Mouse (Mus musculus): ENCODE data around the gene Myo5c. TPM values are rescaled to one million over a fixed set of nuclear protein-coding genes. Genes with fewer than 3 reads are reported as not detected.

Myo5c gene
- total RNA-seq (2021), result under 1 TPM; 0.43 to 0.87 TPM
- long read RNA-seq, result 0 reads

- no peak for DNase-seq (ENCODE audit: low spot score in 2 of 2)
Observed at GRCm38 (mm10) chr9:75231841-75232746, at the start of gene Myo5c. Myo5c (plus strand) TSS chr9:75232020.

- DNase-seq (ENCODE audit: low spot score in 2 of 2), result no peak
Observed at GRCm38 (mm10) chr9:75187646-75188260, 44.1 kb upstream of the Myo5c start.

GRCm38 (mm10) chr9:75193858-75194257 is 38.0 kb upstream of the Myo5c start:
- DNase-seq (ENCODE audit: low spot score in 2 of 2), result no peak

DNA sequence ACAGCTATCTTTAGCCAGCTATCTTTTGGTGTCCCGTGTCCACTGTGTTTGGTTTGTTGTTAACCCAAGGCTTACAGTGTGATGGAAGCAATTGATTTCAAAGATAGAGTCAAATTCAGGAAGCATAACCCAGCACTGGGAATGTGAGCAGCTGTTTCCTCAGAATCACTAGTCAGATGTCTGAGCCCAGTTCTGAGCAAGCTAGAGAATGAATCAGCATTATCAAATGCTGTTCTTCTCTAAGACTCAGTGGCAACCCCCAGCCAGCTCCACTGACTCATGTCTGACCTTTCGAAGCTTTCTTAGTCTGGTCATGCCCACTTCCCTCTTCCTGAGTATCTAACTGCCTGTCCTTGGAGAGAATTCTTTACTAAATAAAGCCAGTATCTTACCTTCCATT is 35.5 kb upstream of the Myo5c start:
- DNase-seq (ENCODE audit: low spot score in 2 of 2), result peak; percentile 54 to 69

GRCm38 (mm10) chr9:75197297-75197696 is 34.5 kb upstream of the Myo5c start:
- DNase-seq (ENCODE audit: low spot score in 2 of 2), result peak in 1 of 2 experiments; percentile 73

- DNase-seq (ENCODE audit: low spot score in 2 of 2), result no peak
Observed at GRCm38 (mm10) chr9:75201506-75201905, 30.3 kb upstream of the Myo5c start.

GRCm38 (mm10) chr9:75202036-75202435 is 29.8 kb upstream of the Myo5c start:
- no peak for DNase-seq (ENCODE audit: low spot score in 2 of 2)

DNA sequence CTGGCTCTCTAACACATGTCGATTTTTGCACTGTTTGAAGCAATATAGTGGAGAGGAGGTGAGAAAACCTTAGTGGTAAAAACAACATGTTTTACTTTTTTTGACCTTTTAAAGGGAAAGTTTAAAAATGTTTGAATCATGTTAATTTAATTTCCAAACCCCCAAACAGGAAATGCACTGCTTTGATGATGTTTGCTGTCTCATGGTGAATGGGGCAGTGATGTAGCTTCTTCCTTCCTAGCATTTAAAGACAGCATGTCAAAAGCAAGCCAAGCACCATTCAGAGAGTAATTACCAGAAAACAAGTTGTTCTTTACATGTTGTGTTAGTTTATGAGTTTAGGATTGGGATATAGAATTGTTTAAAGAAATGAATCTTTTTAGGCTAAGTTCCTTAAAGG is 22.6 kb upstream of the Myo5c start:
- DNase-seq (ENCODE audit: low spot score in 2 of 2), result no peak

DNA sequence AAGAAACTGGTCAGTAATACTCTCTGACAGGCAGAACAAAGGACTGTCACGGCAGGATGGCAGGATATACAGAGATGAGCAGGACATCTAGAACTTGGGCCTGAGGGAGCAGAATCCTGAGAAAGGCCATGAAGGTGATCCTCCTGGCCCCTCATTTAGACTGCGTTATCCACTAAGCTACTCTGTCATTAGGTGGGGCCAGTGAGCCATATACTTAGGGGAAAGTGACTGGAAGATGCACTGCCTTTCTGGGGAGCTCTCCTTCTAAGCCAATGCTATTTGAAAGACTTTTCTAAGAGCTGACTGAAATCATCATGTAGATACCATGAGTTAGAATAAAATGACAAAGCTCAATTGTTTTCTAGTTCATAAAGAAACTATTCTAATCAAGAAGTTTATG is 21.6 kb upstream of the Myo5c start:
- no peak for DNase-seq (ENCODE audit: low spot score in 2 of 2)

- no peak for DNase-seq (ENCODE audit: low spot score in 2 of 2)
Observed at GRCm38 (mm10) chr9:75214743-75215413, 16.9 kb upstream of the Myo5c start.

DNA sequence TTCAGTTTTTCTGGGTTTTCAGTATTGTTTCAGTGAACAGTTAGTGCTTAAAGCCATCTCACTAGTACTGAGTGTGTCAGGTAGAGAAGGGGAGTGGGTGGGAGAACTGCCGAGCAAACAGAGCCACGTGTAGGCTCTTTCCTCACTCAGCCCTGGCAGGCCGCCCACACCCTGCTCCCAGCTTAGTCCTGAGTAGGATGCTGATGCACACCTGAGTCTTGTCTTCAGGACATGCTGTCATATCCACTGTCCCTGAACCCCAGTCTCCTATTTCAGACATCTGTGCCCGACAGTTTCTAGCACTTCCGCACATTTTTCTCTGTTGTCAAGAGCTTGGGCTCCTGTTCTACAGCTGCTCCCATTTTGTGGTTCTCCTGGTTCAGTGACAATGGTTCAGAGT is 11.9 kb upstream of the Myo5c start:
- no peak for DNase-seq (ENCODE audit: low spot score in 2 of 2)

GRCm38 (mm10) chr9:75221420-75222287 is 10.2 kb upstream of the Myo5c start:
- DNase-seq (ENCODE audit: low spot score in 2 of 2), result no peak

GRCm38 (mm10) chr9:75232860-75233259 is 1.0 kb downstream of the Myo5c start:
- no peak for DNase-seq (ENCODE audit: low spot score in 2 of 2)

- no peak for DNase-seq (ENCODE audit: low spot score in 2 of 2)
Observed at GRCm38 (mm10) chr9:75234271-75234741, 2.5 kb downstream of the Myo5c start.

DNA sequence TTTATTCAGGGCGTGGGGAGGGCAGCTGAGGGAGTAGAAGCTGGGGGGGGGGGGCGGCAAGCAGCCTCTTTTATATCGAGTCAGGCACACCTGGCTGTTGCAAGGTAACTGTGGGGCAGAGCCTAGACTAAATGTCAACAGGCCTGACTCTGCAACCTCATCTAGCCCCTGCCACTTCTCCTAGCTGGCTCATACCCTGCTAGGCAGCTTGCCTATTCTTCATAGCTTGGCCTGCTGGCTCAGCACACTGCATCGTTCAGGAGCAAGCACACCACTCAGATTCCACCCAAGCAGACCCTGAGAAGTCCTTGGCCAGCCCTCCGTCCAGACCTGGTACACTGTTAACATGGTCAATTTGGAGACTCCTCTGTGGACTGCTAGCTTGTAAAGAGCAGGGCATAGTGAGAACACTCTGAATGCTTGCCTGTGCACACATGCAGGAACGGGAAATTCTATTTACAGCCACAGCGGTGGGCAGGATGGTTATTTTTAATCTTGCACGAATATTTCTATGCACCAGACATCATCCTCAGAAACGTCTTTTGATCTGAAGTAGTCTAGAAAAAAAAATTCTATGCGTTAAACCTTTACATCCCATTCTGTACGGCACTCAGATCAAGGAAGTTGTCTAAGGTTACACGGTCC is 3.3 kb downstream of the Myo5c start:
- no peak for DNase-seq (ENCODE audit: low spot score in 2 of 2)

- DNase-seq (ENCODE audit: low spot score in 2 of 2), result no peak
Observed at GRCm38 (mm10) chr9:75235696-75236095, 3.9 kb downstream of the Myo5c start.

DNA sequence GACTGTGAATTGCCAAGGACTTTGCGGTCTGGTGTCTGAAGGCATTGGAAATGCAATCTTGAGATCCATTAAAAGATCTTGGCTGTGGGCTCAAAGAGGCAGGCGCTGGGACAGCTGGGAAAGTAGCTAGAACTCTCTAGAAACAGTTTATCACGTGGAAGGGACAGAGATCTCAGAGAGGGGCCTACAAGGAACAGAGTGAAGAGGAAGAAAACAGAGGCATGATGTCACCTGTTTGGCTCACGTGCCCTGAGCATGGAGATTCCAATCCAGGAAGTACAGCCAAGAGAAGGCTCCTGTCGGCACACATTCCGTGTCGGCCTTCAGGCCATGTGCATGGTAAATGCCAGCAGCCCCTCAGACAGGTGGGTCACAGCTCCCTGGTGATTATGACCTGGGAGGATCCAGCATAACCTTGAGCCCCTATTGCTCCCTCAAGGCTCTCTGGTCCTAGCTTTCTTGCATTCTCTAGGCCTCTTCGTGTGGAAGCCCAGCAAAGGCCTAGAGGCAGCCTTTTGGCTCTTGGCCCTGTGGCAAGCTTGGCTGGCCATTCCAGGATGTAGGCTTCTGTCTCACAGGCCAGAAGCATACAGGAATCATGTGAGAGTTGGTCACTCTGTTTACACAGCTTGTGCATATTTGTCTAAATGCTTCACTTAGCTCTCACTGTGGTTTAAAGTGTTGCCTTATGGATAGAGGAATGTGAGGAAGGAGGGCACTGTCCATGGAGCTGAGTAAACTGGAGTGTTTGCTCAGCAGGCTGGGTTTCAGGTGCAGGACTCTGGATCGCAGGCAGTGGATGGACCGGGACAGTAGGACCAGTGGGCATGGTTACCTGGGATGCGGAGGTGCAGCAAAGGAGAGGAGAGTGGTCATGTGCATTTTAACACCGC is 4.8 kb downstream of the Myo5c start:
- no peak for DNase-seq (ENCODE audit: low spot score in 2 of 2)

GRCm38 (mm10) chr9:75238179-75238578 is 6.4 kb downstream of the Myo5c start:
- DNase-seq (ENCODE audit: low spot score in 2 of 2), result no peak

DNA sequence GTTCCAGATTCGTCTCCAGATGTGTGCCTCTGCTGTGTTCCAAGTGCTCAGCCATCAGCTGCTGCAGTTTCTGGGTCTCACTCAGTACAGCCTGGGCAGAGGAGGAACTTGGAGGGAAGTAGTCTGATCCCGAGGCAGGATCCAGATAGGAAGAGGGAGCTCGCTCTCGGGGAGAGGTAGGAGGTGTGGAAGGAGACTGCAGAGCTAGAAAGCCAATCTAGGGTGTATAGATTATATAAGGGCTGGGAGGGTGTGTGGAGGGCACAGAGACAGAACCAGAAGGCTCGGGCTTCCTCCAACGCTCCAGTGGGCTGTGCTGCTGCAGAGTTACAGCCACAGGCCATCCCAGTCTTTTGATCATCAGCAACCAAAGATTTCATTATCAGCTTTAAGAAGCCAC is 11.2 kb downstream of the Myo5c start:
- DNase-seq (ENCODE audit: low spot score in 2 of 2), result no peak

Measured in layer of hippocampus, adult 18-20 months (tissue).